ENCODE assay signal across 11 mouse cellular contexts in genomic region chr14:25225214-25225613, GRCm38 (mm10).
A peak's percentile ranks its signal among the peaks of the same experiment; 100 is the strongest.
DNase-seq lines count a peak whose midpoint lies in the region; ATAC-seq lines count a peak whose summit lies in the region.
"Had no signal": no experiment of that assay in that cellular context is flagged by ENCODE, and none has a peak within 500 bp of the region (broad histone marks: within the 10 kb centered on the region; RNA-seq: fewer than 3 reads in every experiment).

No protein-coding gene starts in this region.

- ATAC-seq in midbrain, embryonic 11.5 days (ENCODE audit: low FRiP score): no peak
- ATAC-seq in intestine, embryonic 15.5 days: no peak
- ATAC-seq in stomach, embryonic 16.5 days (ENCODE audit: insufficient read depth, low FRiP score): no peak

- peak overlapping the region; percentile 85 for H3K27ac ChIP-seq in midbrain, embryonic 10.5 days (replicated peaks)
- no peak overlapping the region for H3K27ac ChIP-seq in midbrain, embryonic 11.5 days (ENCODE audit: low read depth, low read length)
- H3K27ac ChIP-seq in intestine, embryonic 15.5 days: peak overlapping the region; percentile 92
- peak overlapping the region; percentile 98 for H3K27ac ChIP-seq in stomach, embryonic 16.5 days (ENCODE audit: low read length)

- H3K4me3 ChIP-seq in midbrain, embryonic 10.5 days: no peak overlapping the region
- no peak overlapping the region for H3K4me3 ChIP-seq in midbrain, embryonic 11.5 days (ENCODE audit: low read depth, low read length)
- no peak overlapping the region for H3K4me3 ChIP-seq in intestine, embryonic 15.5 days (replicated peaks)
- H3K4me3 ChIP-seq in stomach, embryonic 16.5 days (replicated peaks; ENCODE audit: low read length): no peak overlapping the region

- DNase-seq in adrenal gland, adult (ENCODE audit: inconsistent age in 2 of 2, low spot score in 1 of 2): peak; percentile 26 to 46
- no peak for DNase-seq in adrenal gland, adult 2 months
- no peak for DNase-seq in midbrain, embryonic 10.5 days (ENCODE audit: low spot score)
- no peak for DNase-seq in midbrain, embryonic 11.5 days (ENCODE audit: low spot score, missing footprints)
- DNase-seq in testis, postnatal 10 days (ENCODE audit: low spot score): no peak
- DNase-seq in kidney, postnatal 36 days: no peak
- DNase-seq: heart, postnatal 36 days; lung, postnatal 10 days; thymus, postnatal 25 days had no signal

- 68% methylated on average over 3 of the region's 3 CpGs for WGBS in midbrain, embryonic 10.5 days
- 67% methylated on average over 3 of the region's 3 CpGs for WGBS in midbrain, embryonic 11.5 days
- whole genome bisulfite sequencing in intestine, embryonic 15.5 days: 47% methylated on average over 3 of the region's 3 CpGs
- 46% methylated on average over 3 of the region's 3 CpGs for WGBS in stomach, embryonic 16.5 days

- H3K4me1 ChIP-seq in midbrain, embryonic 10.5 days: peaks cover 63% of the 10 kb centered on the region
- H3K4me1 ChIP-seq in midbrain, embryonic 11.5 days (ENCODE audit: control insufficient read depth, insufficient read depth, low read length): peaks cover 24% of the 10 kb centered on the region
- peaks cover 44% of the 10 kb centered on the region for H3K4me1 ChIP-seq in intestine, embryonic 15.5 days (replicated peaks)
- peaks cover 47% of the 10 kb centered on the region for H3K4me1 ChIP-seq in stomach, embryonic 16.5 days (ENCODE audit: control insufficient read depth, insufficient read depth, low read length)

- H3K36me3 ChIP-seq in midbrain, embryonic 10.5 days: no peaks in the 10 kb centered on the region
- H3K36me3 ChIP-seq in midbrain, embryonic 11.5 days (ENCODE audit: control insufficient read depth, insufficient read depth, low read length): no peaks in the 10 kb centered on the region
- H3K36me3 ChIP-seq in intestine, embryonic 15.5 days: no peaks in the 10 kb centered on the region
- H3K36me3 ChIP-seq in stomach, embryonic 16.5 days (ENCODE audit: control insufficient read depth, insufficient read depth, low read length): no peaks in the 10 kb centered on the region

- H3K9me3 ChIP-seq in midbrain, embryonic 10.5 days (replicated peaks): no peaks in the 10 kb centered on the region
- H3K9me3 ChIP-seq in midbrain, embryonic 11.5 days (ENCODE audit: control insufficient read depth, low read length): no peaks in the 10 kb centered on the region
- H3K9me3 ChIP-seq in intestine, embryonic 15.5 days: no peaks in the 10 kb centered on the region
- no peaks in the 10 kb centered on the region for H3K9me3 ChIP-seq in stomach, embryonic 16.5 days (replicated peaks; ENCODE audit: control insufficient read depth, low read length)

- no peak overlapping the region for H3K4me2 ChIP-seq in midbrain, embryonic 11.5 days
- H3K4me2 ChIP-seq in intestine, embryonic 15.5 days (replicated peaks): no peak overlapping the region
- 0 out of 2 replicates have a peak overlapping the region, but pooled peaks have one; percentile 44 for H3K4me2 ChIP-seq in stomach, embryonic 16.5 days (ENCODE audit: low read depth, low read length)

- H3K27me3 ChIP-seq in midbrain, embryonic 10.5 days (ENCODE audit: low read depth, poor library complexity, severe bottlenecking): peaks cover 14% of the 10 kb centered on the region
- no peaks in the 10 kb centered on the region for H3K27me3 ChIP-seq in midbrain, embryonic 11.5 days (ENCODE audit: control insufficient read depth, insufficient read depth, low read length)
- no peaks in the 10 kb centered on the region for H3K27me3 ChIP-seq in intestine, embryonic 15.5 days (replicated peaks)
- no peaks in the 10 kb centered on the region for H3K27me3 ChIP-seq in stomach, embryonic 16.5 days (ENCODE audit: control insufficient read depth, insufficient read depth, low read length)

- no peak overlapping the region for H3K9ac ChIP-seq in midbrain, embryonic 11.5 days (ENCODE audit: low read length)
- H3K9ac ChIP-seq in intestine, embryonic 15.5 days: no peak overlapping the region
- peak overlapping the region; percentile 32; the same call in 1 of the 2 replicates for H3K9ac ChIP-seq in stomach, embryonic 16.5 days (ENCODE audit: low read length)

Comparison
In these comparisons a context has a peak if more than half of its experiments do, and no peak if none do; other contexts are left out.
1. DNase-seq: peak in adrenal gland, adult (2 of 2); none in adrenal gland, adult 2 months (single experiment), midbrain, embryonic 10.5 days (single experiment), midbrain, embryonic 11.5 days (single experiment), testis, postnatal 10 days (single experiment) and kidney, postnatal 36 days (0 of 2).